Mouse (Mus musculus): Measurements from ENCODE around the gene Slc9a3. TPM values are rescaled to one million over a fixed set of nuclear protein-coding genes. Genes with fewer than 3 reads are reported as not detected.

The Slc9a3 gene
- polyA plus RNA-seq, 1 experiment from 2014 or later: 0.04 TPM

DNA sequence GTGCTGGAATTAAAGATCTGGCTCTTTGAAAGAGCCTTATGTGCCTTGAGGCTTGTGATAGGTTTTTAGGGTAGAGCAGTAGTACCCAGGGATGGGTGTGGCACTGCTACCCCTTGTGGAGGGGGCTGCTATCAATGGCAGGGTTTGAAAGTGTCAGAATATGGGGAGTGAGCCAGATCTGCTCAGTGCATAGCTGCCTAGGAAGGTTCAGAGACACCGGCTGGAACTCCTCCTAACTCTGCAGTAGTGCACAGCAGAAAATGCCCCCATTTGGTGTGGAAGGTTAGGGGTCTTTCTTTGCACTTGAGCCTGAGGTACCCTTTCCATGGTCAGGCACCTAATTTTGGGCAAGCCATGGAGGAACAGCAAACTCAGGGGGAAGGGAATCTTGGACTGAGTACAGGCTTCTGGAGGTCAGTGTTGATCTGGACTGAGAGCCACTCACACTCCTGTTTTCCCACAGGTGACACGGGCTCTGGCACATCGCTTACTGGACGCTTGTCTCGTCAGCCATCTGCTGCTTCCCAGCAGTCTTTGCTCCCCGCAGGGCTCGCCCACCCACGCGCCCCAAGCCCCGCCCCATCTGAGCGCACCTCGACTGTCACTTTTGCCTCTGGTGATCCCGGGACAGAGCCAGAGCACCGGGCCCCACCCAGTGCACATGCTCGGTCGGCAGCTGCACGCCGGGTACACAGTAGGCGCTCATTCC is 45.2 kb downstream of the Slc9a3 start:
- Histone ChIP-seq H3K4me3 (peak overlapping the region; percentile 49), H3K4me2 (replicated peaks) (peak overlapping the region; percentile 62), H3K9me3 (no peaks in the 10 kb centered on the region), H3K27ac (replicated peaks) (no peak overlapping the region), H3K4me1 (peaks cover 11% of the 10 kb centered on the region; the same call in 1 of the 2 replicates), H3K9ac (replicated peaks) (peak overlapping the region; percentile 54), H3K36me3 (peaks cover 19% of the 10 kb centered on the region), H3K27me3 (no peaks in the 10 kb centered on the region)
- peak; percentile 77 for ATAC-seq (ENCODE audit: low FRiP score, low read depth)
- WGBS: 10% methylated on average over 19 of the region's 19 CpGs

DNA sequence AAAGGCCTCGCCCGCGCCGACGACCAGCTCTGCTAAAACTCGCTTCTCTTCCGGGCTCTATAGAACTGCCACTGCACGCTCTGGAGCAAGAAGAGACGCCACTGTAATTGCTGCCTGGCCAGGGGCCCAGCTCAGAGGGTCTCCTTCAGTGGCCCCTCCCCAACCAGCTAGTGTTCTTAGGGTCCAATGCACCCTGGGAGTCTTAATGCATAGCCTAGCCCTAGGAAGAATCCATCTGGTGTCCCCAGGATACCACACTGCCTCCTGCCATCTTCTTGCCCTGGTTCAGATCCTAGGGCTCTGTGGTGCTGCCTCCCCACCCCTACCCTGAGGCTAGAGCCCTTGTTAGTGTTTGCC is 45.8 kb downstream of the Slc9a3 start:
- ATAC-seq (ENCODE audit: low FRiP score, low read depth): peak; percentile 60
- H3K27ac ChIP-seq (replicated peaks): no peak overlapping the region
- no peaks in the 10 kb centered on the region for H3K9me3 ChIP-seq
- H3K4me2 ChIP-seq (replicated peaks): peak overlapping the region; percentile 62
- peaks cover 25% of the 10 kb centered on the region for H3K36me3 ChIP-seq
- H3K4me1 ChIP-seq: peaks cover 11% of the 10 kb centered on the region; the same call in 1 of the 2 replicates
- peak overlapping the region; percentile 54 for H3K9ac ChIP-seq (replicated peaks)
- H3K27me3 ChIP-seq: no peaks in the 10 kb centered on the region
- H3K4me3 ChIP-seq: peak overlapping the region; percentile 49
- WGBS: 17% methylated on average over 9 of the region's 9 CpGs

DNA sequence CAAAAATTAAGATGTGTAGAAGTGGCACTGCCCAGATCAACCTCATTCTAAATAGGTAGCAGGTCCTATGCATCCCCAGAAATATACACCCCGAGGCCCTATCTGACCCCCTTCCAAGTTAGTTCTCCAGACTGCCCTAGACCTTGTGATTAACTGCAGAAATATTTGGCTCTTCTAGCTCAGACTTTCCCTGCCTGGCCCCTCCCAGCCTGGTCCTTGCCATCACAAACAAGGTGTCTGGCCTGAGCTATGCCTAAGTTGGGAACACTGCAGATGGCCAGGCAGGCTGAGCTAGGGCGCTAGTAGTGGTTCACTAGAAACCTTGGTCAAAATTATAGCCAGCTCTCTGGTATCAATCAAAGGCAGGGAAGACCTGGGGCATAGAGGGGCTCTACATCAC is 46.2 kb downstream of the Slc9a3 start:
- WGBS: 89% methylated on average over 2 of the region's 2 CpGs
- Histone ChIP-seq H3K9ac (replicated peaks) (no peak overlapping the region), H3K27me3 (no peaks in the 10 kb centered on the region), H3K36me3 (peaks cover 28% of the 10 kb centered on the region), H3K9me3 (no peaks in the 10 kb centered on the region), H3K4me3 (no peak overlapping the region), H3K27ac (replicated peaks) (no peak overlapping the region), H3K4me2 (replicated peaks) (no peak overlapping the region), H3K4me1 (peaks cover 11% of the 10 kb centered on the region; the same call in 1 of the 2 replicates)
- no peak for ATAC-seq (ENCODE audit: low FRiP score, low read depth)

DNA sequence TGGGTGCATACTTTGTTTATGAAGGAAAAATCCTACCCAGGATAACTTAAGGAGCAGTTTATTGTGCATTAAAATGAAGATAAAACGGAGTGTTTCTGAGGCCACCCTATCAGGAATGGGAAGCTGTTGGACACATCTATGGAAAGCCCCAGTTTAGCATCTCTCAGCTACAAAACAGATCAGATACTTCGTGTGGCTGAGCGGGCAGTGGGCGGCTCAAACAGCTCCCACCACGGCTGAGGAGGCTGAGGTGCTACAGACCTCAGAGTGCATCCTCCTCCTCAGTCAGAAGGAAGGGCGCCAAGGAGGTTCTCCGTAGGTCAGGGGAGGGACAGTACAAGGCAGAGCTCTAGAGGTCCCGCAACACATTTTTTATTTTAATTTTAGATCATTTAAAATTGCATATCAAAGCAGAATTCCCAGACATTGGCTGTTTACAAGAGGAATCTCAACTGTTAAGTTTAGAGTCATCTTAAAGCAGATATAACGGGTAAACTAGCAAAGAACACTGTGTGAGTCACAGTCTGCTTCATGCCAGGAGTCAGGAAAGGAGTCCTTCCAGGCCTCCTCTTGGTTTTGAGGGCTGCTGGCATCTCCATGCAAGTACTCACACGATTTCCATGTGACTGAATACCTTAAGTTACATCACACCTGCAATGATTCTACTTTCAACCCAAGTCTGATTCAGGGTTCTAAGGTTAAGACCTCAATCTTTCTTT is 48.3 kb downstream of the Slc9a3 start:
- H3K27ac ChIP-seq (replicated peaks): no peak overlapping the region
- no peak for ATAC-seq (ENCODE audit: low FRiP score, low read depth)
- WGBS: 88% methylated on average over 10 of the region's 10 CpGs
- H3K4me1 ChIP-seq: peaks cover 11% of the 10 kb centered on the region; the same call in 1 of the 2 replicates
- no peak overlapping the region for H3K4me2 ChIP-seq (replicated peaks)
- H3K4me3 ChIP-seq: no peak overlapping the region
- H3K9me3 ChIP-seq: no peaks in the 10 kb centered on the region
- no peak overlapping the region for H3K9ac ChIP-seq (replicated peaks)
- peaks cover 44% of the 10 kb centered on the region for H3K36me3 ChIP-seq
- no peaks in the 10 kb centered on the region for H3K27me3 ChIP-seq

DNA sequence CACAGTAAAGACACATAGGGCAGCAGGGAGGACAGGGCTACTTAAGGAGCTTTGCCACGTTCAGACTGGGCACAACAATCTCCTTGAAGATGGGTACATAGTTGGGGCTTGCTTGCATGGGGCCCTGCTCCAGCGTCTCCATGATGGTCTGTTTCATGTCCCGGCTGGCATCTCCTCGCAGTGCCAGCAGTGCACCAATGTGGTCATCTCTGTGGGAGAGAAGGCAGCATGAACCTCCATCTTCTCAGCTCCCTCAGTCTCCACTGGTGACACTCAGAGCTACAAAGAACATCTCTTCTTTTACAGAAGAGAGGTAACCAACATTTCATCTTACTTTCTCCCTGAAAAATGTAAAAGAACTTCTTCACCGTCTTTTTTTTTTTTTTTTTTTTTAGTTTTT is 50.8 kb downstream of the Slc9a3 start:
- peaks cover 62% of the 10 kb centered on the region for H3K36me3 ChIP-seq
- no peaks in the 10 kb centered on the region for H3K27me3 ChIP-seq
- no peak overlapping the region for H3K4me3 ChIP-seq
- no peak for ATAC-seq (ENCODE audit: low FRiP score, low read depth)
- 0 out of 2 replicates have a peak, but pooled peaks cover 2% of the 10 kb centered on the region for H3K4me1 ChIP-seq
- no peaks in the 10 kb centered on the region for H3K9me3 ChIP-seq
- 94% methylated on average over 5 of the region's 5 CpGs for WGBS
- no peak overlapping the region for H3K4me2 ChIP-seq (replicated peaks)
- H3K9ac ChIP-seq (replicated peaks): no peak overlapping the region
- no peak overlapping the region for H3K27ac ChIP-seq (replicated peaks)

DNA sequence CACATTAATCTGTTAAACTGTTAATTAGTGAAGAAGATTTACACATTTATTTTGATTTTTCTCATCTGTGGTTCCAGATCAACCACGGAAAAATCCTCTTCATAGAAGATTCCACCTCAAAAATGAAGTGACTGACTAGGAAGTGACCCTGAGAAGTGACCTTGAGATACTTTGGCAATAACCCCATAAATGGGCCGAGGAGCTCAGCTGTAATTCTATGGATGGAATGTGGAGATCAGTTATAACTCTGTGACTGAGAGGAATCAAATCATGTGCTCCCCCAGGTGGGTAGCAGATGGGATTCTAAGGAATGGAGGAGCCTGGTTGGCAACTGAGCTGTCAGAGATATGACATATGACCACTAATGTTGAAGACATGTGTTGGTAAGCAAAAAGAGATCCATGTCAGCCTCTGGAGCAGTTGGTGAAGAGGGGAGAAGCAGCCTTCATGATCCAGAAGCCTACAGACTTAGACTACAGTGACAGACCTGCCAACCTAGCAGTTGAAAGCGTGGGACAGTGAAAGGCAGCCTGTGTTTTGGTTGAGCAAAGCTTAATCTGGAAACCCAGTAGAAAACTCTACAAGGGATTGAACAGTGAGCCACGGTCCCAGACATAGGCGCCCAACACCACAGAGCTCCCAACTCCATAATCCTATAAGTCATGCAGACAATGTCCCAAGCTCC is 61.9 kb downstream of the Slc9a3 start:
- ATAC-seq (ENCODE audit: low FRiP score, low read depth): no peak
- 93% methylated on average over 5 of the region's 5 CpGs for WGBS
- H3K36me3 ChIP-seq: peaks cover 60% of the 10 kb centered on the region
- no peaks in the 10 kb centered on the region for H3K4me1 ChIP-seq
- H3K9me3 ChIP-seq: no peaks in the 10 kb centered on the region
- H3K27ac ChIP-seq (replicated peaks): no peak overlapping the region
- no peak overlapping the region for H3K4me2 ChIP-seq (replicated peaks)
- H3K9ac ChIP-seq (replicated peaks): no peak overlapping the region
- H3K4me3 ChIP-seq: no peak overlapping the region
- no peaks in the 10 kb centered on the region for H3K27me3 ChIP-seq

DNA sequence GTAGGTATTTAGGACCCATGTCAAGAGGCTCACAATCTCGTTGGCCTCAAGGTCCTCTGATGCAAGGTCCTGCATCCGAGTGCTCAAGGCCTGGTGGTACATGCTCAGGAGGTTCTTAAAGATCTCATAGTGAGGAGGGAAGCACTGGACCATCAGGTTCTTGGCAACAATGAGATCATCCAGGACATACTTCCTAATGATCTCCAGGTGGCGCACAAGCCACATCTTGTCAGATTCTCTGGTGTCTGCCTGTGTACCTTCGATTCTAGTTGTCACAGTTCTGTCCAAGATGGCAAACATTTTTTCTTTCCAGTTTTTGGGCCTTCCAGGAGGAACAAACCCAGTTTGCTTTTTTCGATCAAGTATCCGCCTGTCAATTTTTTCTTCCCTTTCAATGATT is 71.4 kb downstream of the Slc9a3 start:
- peaks cover 55% of the 10 kb centered on the region for H3K36me3 ChIP-seq
- H3K27me3 ChIP-seq: no peaks in the 10 kb centered on the region
- no peak overlapping the region for H3K4me3 ChIP-seq
- no peaks in the 10 kb centered on the region for H3K4me1 ChIP-seq
- 85% methylated on average over 6 of the region's 6 CpGs for WGBS
- H3K9ac ChIP-seq (replicated peaks): no peak overlapping the region
- no peaks in the 10 kb centered on the region for H3K9me3 ChIP-seq
- H3K4me2 ChIP-seq (replicated peaks): no peak overlapping the region
- no peak overlapping the region for H3K27ac ChIP-seq (replicated peaks)
- ATAC-seq (ENCODE audit: low FRiP score, low read depth): peak; percentile 12; the same call in 1 of the 2 replicates

DNA sequence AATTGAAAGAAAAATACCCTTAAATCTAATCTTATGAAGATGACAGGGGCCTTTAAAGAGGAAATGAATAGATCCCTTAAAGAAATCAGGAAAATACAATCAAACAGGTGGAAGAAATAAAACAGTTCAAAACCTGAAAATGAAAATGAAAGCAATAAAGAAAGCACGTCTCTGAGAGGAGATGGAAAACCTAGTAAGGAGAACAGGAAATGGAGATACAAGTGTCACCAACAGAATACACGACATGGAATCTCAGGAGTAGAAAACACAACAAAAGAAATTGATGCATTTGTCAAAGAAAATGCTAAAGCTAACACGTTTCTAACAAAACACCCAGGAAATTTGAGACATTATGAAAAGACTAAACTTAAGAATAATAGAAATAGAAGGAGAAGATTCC is 75.2 kb downstream of the Slc9a3 start:
- no peak for ATAC-seq (ENCODE audit: low FRiP score, low read depth)
- H3K9me3 ChIP-seq: no peaks in the 10 kb centered on the region
- H3K4me3 ChIP-seq: no peak overlapping the region
- peaks cover 45% of the 10 kb centered on the region for H3K36me3 ChIP-seq
- no peak overlapping the region for H3K9ac ChIP-seq (replicated peaks)
- no peak overlapping the region for H3K27ac ChIP-seq (replicated peaks)
- no peaks in the 10 kb centered on the region for H3K4me1 ChIP-seq
- no peak overlapping the region for H3K4me2 ChIP-seq (replicated peaks)
- WGBS: 87% methylated on average over 3 of the region's 3 CpGs
- H3K27me3 ChIP-seq: no peaks in the 10 kb centered on the region

DNA sequence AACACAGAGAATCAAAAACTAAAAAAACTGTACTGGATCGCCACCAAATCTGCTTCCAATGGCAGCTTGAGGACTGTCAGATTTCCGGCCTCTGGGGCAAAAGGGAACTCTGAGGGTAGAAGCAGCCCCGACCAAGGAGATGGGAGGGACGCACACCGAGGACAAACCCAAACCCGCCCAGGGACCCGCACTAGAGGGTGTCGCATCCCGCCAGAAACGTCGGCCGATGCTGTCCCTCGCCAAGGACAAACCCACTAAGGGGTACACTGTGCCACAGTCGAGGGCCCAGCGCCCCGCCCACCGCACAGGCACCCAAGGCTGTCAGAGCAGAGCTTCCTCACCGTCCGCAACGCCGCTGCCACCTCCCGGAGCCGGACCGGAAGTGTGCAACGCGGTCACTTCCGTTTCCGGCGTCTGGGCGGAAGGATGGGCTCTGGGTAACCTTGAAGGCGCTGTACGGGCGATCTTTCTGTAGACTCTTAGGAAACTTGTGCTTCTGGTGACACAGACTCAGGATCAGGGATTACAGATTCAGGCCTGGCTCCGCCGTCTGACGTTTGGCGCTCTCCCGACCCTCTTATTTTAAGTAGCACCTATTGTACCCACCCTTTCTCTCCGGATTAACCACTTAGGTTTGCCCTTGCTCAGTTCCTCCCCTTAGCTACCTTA is 87.2 kb downstream of the Slc9a3 start, which contains the start of gene Exoc3:
TSS of gene Exoc3 (minus strand) at position 416 of the 669 bp plus-strand sequence.
- Histone ChIP-seq H3K9ac (replicated peaks) (peak within 1 kb of the TSS; percentile 80), H3K4me1 (peaks cover 20% of the 10 kb centered on the region), H3K9me3 (no peaks in the 10 kb centered on the region), H3K36me3 (peaks cover 20% of the 10 kb centered on the region), H3K4me3 (peak within 1 kb of the TSS; percentile 81), H3K27ac (replicated peaks) (peak within 1 kb of the TSS; percentile 75), H3K27me3 (no peaks in the 10 kb centered on the region), H3K4me2 (replicated peaks) (peak within 1 kb of the TSS; percentile 84)
- under 1% methylated on average over 39 of the region's 39 CpGs for WGBS
- ATAC-seq (ENCODE audit: low FRiP score, low read depth): peak; percentile 95

DNA sequence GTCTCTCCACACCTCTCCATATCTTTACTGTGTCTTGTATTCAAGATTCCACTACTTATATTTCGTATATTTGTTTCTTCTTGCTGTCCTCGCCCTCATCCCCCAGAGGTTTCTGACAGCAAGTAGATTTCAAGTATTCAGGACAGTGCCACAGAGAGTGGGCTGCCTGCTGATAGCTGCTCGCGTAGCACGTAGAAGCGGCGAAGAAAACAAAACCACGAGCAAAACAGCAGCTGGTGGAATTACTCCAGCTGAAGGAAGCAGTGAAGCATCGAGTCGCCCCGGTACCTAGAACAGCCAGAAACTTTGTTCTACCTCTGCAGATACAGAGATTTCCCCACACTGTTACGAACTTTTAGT is 87.7 kb downstream of the Slc9a3 start:
- Histone ChIP-seq H3K4me2 (replicated peaks) (peak overlapping the region; percentile 84), H3K27me3 (no peaks in the 10 kb centered on the region), H3K4me3 (peak overlapping the region; percentile 81), H3K4me1 (peaks cover 20% of the 10 kb centered on the region), H3K36me3 (peaks cover 15% of the 10 kb centered on the region), H3K9me3 (no peaks in the 10 kb centered on the region), H3K9ac (replicated peaks) (peak overlapping the region; percentile 80), H3K27ac (replicated peaks) (peak overlapping the region; percentile 75)
- WGBS: 17% methylated on average over 12 of the region's 12 CpGs
- peak; percentile 42 for ATAC-seq (ENCODE audit: low FRiP score, low read depth)

DNA sequence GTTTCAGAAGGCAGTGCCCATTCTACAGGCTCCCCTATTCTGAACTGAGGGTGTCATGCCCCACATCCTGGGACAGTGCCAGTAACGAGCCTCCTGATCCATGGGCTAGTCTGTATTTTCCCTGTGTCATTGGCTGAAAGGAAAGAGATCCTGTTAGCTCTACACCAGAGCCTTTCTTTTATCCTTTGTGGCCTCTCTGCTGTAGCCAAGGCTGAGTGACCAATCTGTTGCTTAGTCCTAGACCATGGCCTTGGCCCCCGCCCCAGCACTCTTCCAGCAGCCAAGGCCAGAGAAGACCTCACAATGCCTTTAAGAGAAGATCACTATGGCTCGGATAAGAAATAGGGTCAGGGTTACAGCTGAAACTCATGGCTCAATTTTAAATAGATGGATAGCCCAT is 97.2 kb downstream of the Slc9a3 start:
- H3K27ac ChIP-seq (replicated peaks): no peak overlapping the region
- H3K4me3 ChIP-seq: no peak overlapping the region
- no peak overlapping the region for H3K9ac ChIP-seq (replicated peaks)
- H3K27me3 ChIP-seq: no peaks in the 10 kb centered on the region
- no peak overlapping the region for H3K4me2 ChIP-seq (replicated peaks)
- WGBS: 86% methylated on average over 3 of the region's 3 CpGs
- ATAC-seq (ENCODE audit: low FRiP score, low read depth): no peak
- no peaks in the 10 kb centered on the region for H3K36me3 ChIP-seq
- no peaks in the 10 kb centered on the region for H3K4me1 ChIP-seq
- H3K9me3 ChIP-seq: no peaks in the 10 kb centered on the region

All from midbrain, embryonic 12.5 days (tissue).